Mouse (Mus musculus) cortical plate, adult 2 months (tissue): ENCODE data around the gene Cpne1.

Source experiments
- CTCF ChIP-seq: fragments of 200-500 bp; IDR thresholded peaks from 2 replicates; pipeline ENCODE4 v1.5.1; 2011; ENCODE audit warnings: mild to moderate bottlenecking, control low read depth, low read length; ENCODE audit not compliant: insufficient read depth; ENCODE audit errors: extremely low read depth
- POLR2A ChIP-seq: fragments of 200-500 bp; IDR thresholded peaks from 2 replicates; pipeline ENCODE4 v1.6.1; 2011; ENCODE audit warnings: mild to moderate bottlenecking, low read length, control low read depth; ENCODE audit not compliant: insufficient read depth; ENCODE audit errors: extremely low read depth

GRCm38 (mm10) chr2:156079183-156079560 is 32.6 kb downstream of the Cpne1 start:
- TF ChIP-seq CTCF (no peak), POLR2A (no peak)
